Mouse (Mus musculus): ENCODE measurements around the gene Adgre5. TPM values are rescaled to one million over a fixed set of nuclear protein-coding genes. Genes with fewer than 3 reads are reported as not detected.

Adgre5 gene
- total and polyA plus RNA-seq, 3 experiments: 44.6 to 73.9 (median 46.4) TPM

GRCm38 (mm10) chr8:83764116-83764515, 23.0 kb upstream of the Adgre5 start:
- TF ChIP-seq EP300 (IDR thresholded peaks at IDR 0.05; ENCODE audit: insufficient read depth, low read depth, low read length) (no peak), POLR2A (IDR thresholded peaks at IDR 0.05; ENCODE audit: insufficient read depth, low read depth, low read length) (no peak), CTCF (IDR thresholded peaks at IDR 0.05) (no peak)
- Histone ChIP-seq H3K36me3 (ENCODE audit: control insufficient read depth, insufficient read depth, low read length) (no peaks in the 10 kb centered on the region), H3K4me1 (ENCODE audit: control insufficient read depth, insufficient read depth, low read length) (0 out of 2 replicates have a peak, but pooled peaks cover 2% of the 10 kb centered on the region), H3K79me2 (replicated peaks; ENCODE audit: control insufficient read depth, insufficient read depth, low read length) (no peaks in the 10 kb centered on the region), H3K9ac (ENCODE audit: low read depth, low read length) (no peak overlapping the region), H3K27me3 (ENCODE audit: control insufficient read depth, insufficient read depth, low read length) (no peaks in the 10 kb centered on the region), H3K4me3 (no peak overlapping the region), H3K27ac (no peak overlapping the region)
- no peak for DNase-seq
- intact Hi-C loops (cut with DNase I): no loop called here
- WGBS: 93% methylated on average over 8 of the region's 8 CpGs

GRCm38 (mm10) chr8:83759231-83759759, 18.2 kb upstream of the Adgre5 start:
- no peaks in the 10 kb centered on the region for H3K79me2 ChIP-seq (replicated peaks; ENCODE audit: control insufficient read depth, insufficient read depth, low read length)
- DNase-seq: no peak
- H3K36me3 ChIP-seq (ENCODE audit: control insufficient read depth, insufficient read depth, low read length): no peaks in the 10 kb centered on the region
- TF ChIP-seq EP300 (IDR thresholded peaks at IDR 0.05; ENCODE audit: insufficient read depth, low read depth, low read length) (no peak), CTCF (IDR thresholded peaks at IDR 0.05) (no peak), POLR2A (IDR thresholded peaks at IDR 0.05; ENCODE audit: insufficient read depth, low read depth, low read length) (no peak)
- H3K9ac ChIP-seq (ENCODE audit: low read depth, low read length): no peak overlapping the region
- no peak overlapping the region for H3K27ac ChIP-seq
- intact Hi-C loops (cut with DNase I): no loop called here
- 63% methylated on average over 2 of the region's 2 CpGs for WGBS
- no peaks in the 10 kb centered on the region for H3K27me3 ChIP-seq (ENCODE audit: control insufficient read depth, insufficient read depth, low read length)
- no peaks in the 10 kb centered on the region for H3K4me1 ChIP-seq (ENCODE audit: control insufficient read depth, insufficient read depth, low read length)
- no peak overlapping the region for H3K4me3 ChIP-seq

GRCm38 (mm10) chr8:83758298-83758697, 17.2 kb upstream of the Adgre5 start:
- H3K36me3 ChIP-seq (ENCODE audit: control insufficient read depth, insufficient read depth, low read length): no peaks in the 10 kb centered on the region
- no peak for DNase-seq
- no peak overlapping the region for H3K27ac ChIP-seq
- TF ChIP-seq CTCF (IDR thresholded peaks at IDR 0.05): no peak
- H3K9ac ChIP-seq (ENCODE audit: low read depth, low read length): no peak overlapping the region
- intact Hi-C loops (cut with DNase I): no loop called here
- H3K27me3 ChIP-seq (ENCODE audit: control insufficient read depth, insufficient read depth, low read length): no peaks in the 10 kb centered on the region
- 76% methylated on average over 5 of the region's 5 CpGs for WGBS
- H3K4me1 ChIP-seq (ENCODE audit: control insufficient read depth, insufficient read depth, low read length): no peaks in the 10 kb centered on the region
- H3K4me3 ChIP-seq: no peak overlapping the region
- no peaks in the 10 kb centered on the region for H3K79me2 ChIP-seq (replicated peaks; ENCODE audit: control insufficient read depth, insufficient read depth, low read length)

GRCm38 (mm10) chr8:83757084-83757607, 16.0 kb upstream of the Adgre5 start:
- H3K36me3 ChIP-seq (ENCODE audit: control insufficient read depth, insufficient read depth, low read length): no peaks in the 10 kb centered on the region
- 75% methylated on average over 6 of the region's 6 CpGs for WGBS
- DNase-seq: no peak
- intact Hi-C loops (cut with DNase I): no loop called here
- TF ChIP-seq POLR2A (IDR thresholded peaks at IDR 0.05; ENCODE audit: insufficient read depth, low read depth, low read length): no peak
- no peak for TF ChIP-seq EP300 (IDR thresholded peaks at IDR 0.05; ENCODE audit: insufficient read depth, low read depth, low read length)
- TF ChIP-seq CTCF (IDR thresholded peaks at IDR 0.05): no peak
- no peaks in the 10 kb centered on the region for H3K79me2 ChIP-seq (replicated peaks; ENCODE audit: control insufficient read depth, insufficient read depth, low read length)
- no peak overlapping the region for H3K27ac ChIP-seq
- no peaks in the 10 kb centered on the region for H3K27me3 ChIP-seq (ENCODE audit: control insufficient read depth, insufficient read depth, low read length)
- H3K9ac ChIP-seq (ENCODE audit: low read depth, low read length): no peak overlapping the region
- no peaks in the 10 kb centered on the region for H3K4me1 ChIP-seq (ENCODE audit: control insufficient read depth, insufficient read depth, low read length)
- H3K4me3 ChIP-seq: no peak overlapping the region

GRCm38 (mm10) chr8:83756273-83756672, 15.1 kb upstream of the Adgre5 start:
- 97% methylated on average over 3 of the region's 3 CpGs for WGBS
- Histone ChIP-seq H3K4me1 (ENCODE audit: control insufficient read depth, insufficient read depth, low read length) (no peaks in the 10 kb centered on the region), H3K79me2 (replicated peaks; ENCODE audit: control insufficient read depth, insufficient read depth, low read length) (no peaks in the 10 kb centered on the region), H3K4me3 (no peak overlapping the region), H3K36me3 (ENCODE audit: control insufficient read depth, insufficient read depth, low read length) (no peaks in the 10 kb centered on the region), H3K9ac (ENCODE audit: low read depth, low read length) (no peak overlapping the region), H3K27me3 (ENCODE audit: control insufficient read depth, insufficient read depth, low read length) (no peaks in the 10 kb centered on the region), H3K27ac (no peak overlapping the region)
- intact Hi-C loops (cut with DNase I): no loop called here
- no peak for DNase-seq
- no peak for TF ChIP-seq EP300 (IDR thresholded peaks at IDR 0.05; ENCODE audit: insufficient read depth, low read depth, low read length)
- no peak for TF ChIP-seq POLR2A (IDR thresholded peaks at IDR 0.05; ENCODE audit: insufficient read depth, low read depth, low read length)
- TF ChIP-seq CTCF (IDR thresholded peaks at IDR 0.05): peak; percentile 68

GRCm38 (mm10) chr8:83754149-83754548, 13.0 kb upstream of the Adgre5 start:
- Histone ChIP-seq H3K27ac (no peak overlapping the region), H3K4me3 (no peak overlapping the region), H3K36me3 (ENCODE audit: control insufficient read depth, insufficient read depth, low read length) (no peaks in the 10 kb centered on the region), H3K27me3 (ENCODE audit: control insufficient read depth, insufficient read depth, low read length) (no peaks in the 10 kb centered on the region), H3K79me2 (replicated peaks; ENCODE audit: control insufficient read depth, insufficient read depth, low read length) (no peaks in the 10 kb centered on the region), H3K9ac (ENCODE audit: low read depth, low read length) (no peak overlapping the region), H3K4me1 (ENCODE audit: control insufficient read depth, insufficient read depth, low read length) (peaks cover 3% of the 10 kb centered on the region)
- TF ChIP-seq POLR2A (IDR thresholded peaks at IDR 0.05; ENCODE audit: insufficient read depth, low read depth, low read length) (no peak), CTCF (IDR thresholded peaks at IDR 0.05) (peak; percentile 32)
- WGBS: 60% methylated on average over 2 of the region's 3 CpGs
- DNase-seq: no peak
- intact Hi-C loops (cut with DNase I): no loop called here
